In the genomic region with DNA sequence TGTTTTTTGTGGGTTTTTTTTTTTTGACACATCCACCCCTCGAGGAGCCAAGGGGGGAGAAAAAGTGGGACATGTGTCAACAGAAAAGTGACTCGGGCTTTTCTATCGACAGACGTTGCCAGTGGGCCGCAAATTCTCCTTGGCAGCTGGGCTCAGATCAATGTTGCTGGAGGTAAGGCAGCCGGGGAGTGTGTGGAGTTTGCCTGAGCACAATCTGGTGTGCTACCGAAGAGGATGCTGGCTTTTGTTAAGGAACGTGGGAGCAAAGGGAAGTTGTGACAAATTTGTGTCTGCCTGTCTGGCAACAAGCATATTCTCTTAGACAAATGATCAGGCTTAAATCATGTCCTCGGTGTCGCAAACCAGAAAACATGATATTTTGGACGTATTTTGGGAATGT, we compare ENCODE assay signal across 22 mouse cellular contexts.
DNase-seq lines count a peak whose midpoint lies in the region; ATAC-seq and TF ChIP-seq lines count a peak whose summit lies in the region.
"Had no signal": no experiment of that assay in that cellular context is flagged by ENCODE, and none has a peak within 500 bp of the region (broad histone marks: within the 10 kb centered on the region; RNA-seq: fewer than 3 reads in every experiment).

No protein-coding gene starts in this region.

- H3K36me3 ChIP-seq in forebrain, embryonic 15.5 days = no peaks in the 10 kb centered on the region
- H3K36me3 ChIP-seq in forebrain, embryonic 13.5 days (ENCODE audit: poor library complexity, severe bottlenecking) = no peaks in the 10 kb centered on the region
- H3K36me3 ChIP-seq: embryonic facial prominence, embryonic 10.5 days; liver, embryonic 12.5 days had no signal

- no peak overlapping the region for H3K9ac ChIP-seq in forebrain, embryonic 15.5 days (replicated peaks)
- H3K9ac ChIP-seq in forebrain, embryonic 13.5 days = no peak overlapping the region
- H3K9ac ChIP-seq: liver, embryonic 12.5 days; lung, embryonic 14.5 days had no signal

- no peaks in the 10 kb centered on the region for H3K27me3 ChIP-seq in forebrain, embryonic 15.5 days
- no peaks in the 10 kb centered on the region for H3K27me3 ChIP-seq in forebrain, embryonic 13.5 days
- H3K27me3 ChIP-seq: liver, embryonic 12.5 days had no signal

- no peaks in the 10 kb centered on the region for H3K9me3 ChIP-seq in forebrain, embryonic 15.5 days
- H3K9me3 ChIP-seq in forebrain, embryonic 13.5 days (replicated peaks) = no peaks in the 10 kb centered on the region
- H3K9me3 ChIP-seq: embryonic facial prominence, embryonic 10.5 days had no signal

- peak overlapping the region; percentile 8 for H3K27ac ChIP-seq in forebrain, embryonic 15.5 days (replicated peaks)
- no peak overlapping the region for H3K27ac ChIP-seq in forebrain, embryonic 13.5 days
- H3K27ac ChIP-seq in left cerebral cortex, adult 2 months = no peak overlapping the region
- H3K27ac ChIP-seq in layer of hippocampus, adult 2 months = no peak overlapping the region
- H3K27ac ChIP-seq: embryonic facial prominence, embryonic 10.5 days; liver, embryonic 12.5 days; stomach, postnatal 0 days had no signal

- WGBS in forebrain, embryonic 15.5 days = 54% methylated on average over 11 of the region's 11 CpGs
- 71% methylated on average over 11 of the region's 11 CpGs for WGBS in forebrain, embryonic 13.5 days

- H3K4me1 ChIP-seq in forebrain, embryonic 15.5 days = no peaks in the 10 kb centered on the region
- H3K4me1 ChIP-seq in forebrain, embryonic 13.5 days = 0 out of 2 replicates have a peak, but pooled peaks cover 4% of the 10 kb centered on the region
- H3K4me1 ChIP-seq: embryonic facial prominence, embryonic 10.5 days; liver, embryonic 12.5 days had no signal

- H3K4me3 ChIP-seq in forebrain, embryonic 15.5 days = no peak overlapping the region
- no peak overlapping the region for H3K4me3 ChIP-seq in forebrain, embryonic 13.5 days
- no peak overlapping the region for H3K4me3 ChIP-seq in left cerebral cortex, adult 2 months
- no peak overlapping the region for H3K4me3 ChIP-seq in layer of hippocampus, adult 2 months
- H3K4me3 ChIP-seq: embryonic facial prominence, embryonic 10.5 days; liver, embryonic 12.5 days had no signal

- peak; percentile 11 to 15 for DNase-seq in left cerebral cortex, adult 2 months (ENCODE audit: extremely low spot score in 1 of 2, low spot score in 2 of 2)
- no peak for DNase-seq in left cerebral cortex, postnatal 10 days (ENCODE audit: extremely low spot score in 1 of 2, low spot score in 2 of 2)
- peak; percentile 29 to 39 for DNase-seq in layer of hippocampus, adult 2 months (ENCODE audit: low spot score in 2 of 2)
- DNase-seq in left cerebral cortex, postnatal 4 days = peak; percentile 1
- DNase-seq in Muller cell, postnatal 12 days (ENCODE audit: inconsistent ontology term) = no peak
- DNase-seq: adrenal gland, postnatal 25 days; B cell, adult 2 months; cerebellum, adult 9-10 months; heart, postnatal 14 days; kidney, adult 9 months; kidney, postnatal 4 days; lung, embryonic 14.5 days; midbrain, embryonic 14.5 days; retina, postnatal 1 day; thymus, postnatal 14 days had no signal

- intact Hi-C loops in left cerebral cortex, adult 2 months (cut with DNase I) = no loop called here
- intact Hi-C loops in left cerebral cortex, postnatal 10 days (cut with DNase I) = no loop called here
- intact Hi-C loops in left cerebral cortex, postnatal 4 days (cut with DNase I) = no loop called here

- TF ChIP-seq CTCF in left cerebral cortex, adult 2 months (IDR thresholded peaks at IDR 0.05) = no peak
- no peak for TF ChIP-seq CTCF in layer of hippocampus, adult 2 months (conservative IDR thresholded peaks at IDR 0.05)

- H3K4me2 ChIP-seq in forebrain, embryonic 15.5 days (replicated peaks) = no peak overlapping the region
- H3K4me2 ChIP-seq in forebrain, embryonic 13.5 days = no peak overlapping the region
- H3K4me2 ChIP-seq: heart, embryonic 11.5 days; liver, embryonic 12.5 days; lung, embryonic 14.5 days had no signal

- ATAC-seq in forebrain, embryonic 15.5 days (replicated peaks) = no peak
- no peak for ATAC-seq in forebrain, embryonic 13.5 days
- no peak for ATAC-seq in inflammation-experienced regulatory T-cells, adult 6 months
- ATAC-seq: liver, embryonic 12.5 days had no signal

Comparison
In these comparisons a context has a peak if more than half of its experiments do, and no peak if none do; other contexts are left out.
1. DNase-seq: peak in left cerebral cortex, adult 2 months (2 of 2), layer of hippocampus, adult 2 months (2 of 2) and left cerebral cortex, postnatal 4 days (single experiment); none in left cerebral cortex, postnatal 10 days (0 of 2) and Muller cell, postnatal 12 days (single experiment).